Mouse (Mus musculus): ENCODE data around the gene BC051665. TPM values are rescaled to one million over a fixed set of nuclear protein-coding genes. Genes with fewer than 3 reads are reported as not detected.

BC051665 gene
- polyA plus RNA-seq, 1 experiment from 2014 or later: not detected

GRCm38 (mm10) chr13:60738429-60738828, 47.7 kb downstream of the BC051665 start:
- Histone ChIP-seq H3K9me3 (ENCODE audit: control insufficient read depth, low read length) (no peaks in the 10 kb centered on the region), H3K4me3 (ENCODE audit: low read depth, low read length) (no peak overlapping the region), H3K4me1 (ENCODE audit: control insufficient read depth, insufficient read depth, low read length) (peaks cover 2% of the 10 kb centered on the region), H3K27me3 (ENCODE audit: control insufficient read depth, insufficient read depth, low read length) (no peaks in the 10 kb centered on the region), H3K9ac (replicated peaks; ENCODE audit: low read depth, low read length) (no peak overlapping the region), H3K27ac (ENCODE audit: low read depth, low read length) (no peak overlapping the region), H3K36me3 (ENCODE audit: control insufficient read depth, insufficient read depth, low read length) (peaks cover 22% of the 10 kb centered on the region), H3K4me2 (ENCODE audit: low read depth, low read length) (peak overlapping the region; percentile 14; the same call in 1 of the 2 replicates)
- WGBS: 16% methylated on average over 9 of the region's 9 CpGs
- ATAC-seq (ENCODE audit: low read depth): peak; percentile 75

GRCm38 (mm10) chr13:60737632-60738324, 48.4 kb downstream of the BC051665 start:
- peak overlapping the region; percentile 14; the same call in 1 of the 2 replicates for H3K4me2 ChIP-seq (ENCODE audit: low read depth, low read length)
- no peaks in the 10 kb centered on the region for H3K27me3 ChIP-seq (ENCODE audit: control insufficient read depth, insufficient read depth, low read length)
- 22% methylated on average over 9 of the region's 9 CpGs for WGBS

GRCm38 (mm10) chr13:60736421-60737105, 49.6 kb downstream of the BC051665 start:
- no peak overlapping the region for H3K27ac ChIP-seq (ENCODE audit: low read depth, low read length)
- H3K9me3 ChIP-seq (ENCODE audit: control insufficient read depth, low read length): no peaks in the 10 kb centered on the region
- H3K27me3 ChIP-seq (ENCODE audit: control insufficient read depth, insufficient read depth, low read length): no peaks in the 10 kb centered on the region
- no peak for ATAC-seq (ENCODE audit: low read depth)
- 69% methylated on average over 13 of the region's 13 CpGs for WGBS
- peaks cover 15% of the 10 kb centered on the region for H3K36me3 ChIP-seq (ENCODE audit: control insufficient read depth, insufficient read depth, low read length)
- no peak overlapping the region for H3K9ac ChIP-seq (replicated peaks; ENCODE audit: low read depth, low read length)
- H3K4me2 ChIP-seq (ENCODE audit: low read depth, low read length): no peak overlapping the region
- no peaks in the 10 kb centered on the region for H3K4me1 ChIP-seq (ENCODE audit: control insufficient read depth, insufficient read depth, low read length)
- no peak overlapping the region for H3K4me3 ChIP-seq (ENCODE audit: low read depth, low read length)

More at GRCm38 (mm10) chr13:60737632-60738324, 48.4 kb downstream of the BC051665 start:
- Histone ChIP-seq H3K9me3 (ENCODE audit: control insufficient read depth, low read length) (no peaks in the 10 kb centered on the region), H3K4me3 (ENCODE audit: low read depth, low read length) (no peak overlapping the region), H3K4me1 (ENCODE audit: control insufficient read depth, insufficient read depth, low read length) (no peaks in the 10 kb centered on the region), H3K36me3 (ENCODE audit: control insufficient read depth, insufficient read depth, low read length) (peaks cover 22% of the 10 kb centered on the region), H3K9ac (replicated peaks; ENCODE audit: low read depth, low read length) (no peak overlapping the region), H3K27ac (ENCODE audit: low read depth, low read length) (no peak overlapping the region)
- ATAC-seq (ENCODE audit: low read depth): peak; percentile 59

- Histone ChIP-seq H3K27ac (ENCODE audit: low read depth, low read length) (no peak overlapping the region), H3K36me3 (ENCODE audit: control insufficient read depth, insufficient read depth, low read length) (peaks cover 19% of the 10 kb centered on the region), H3K4me2 (ENCODE audit: low read depth, low read length) (no peak overlapping the region), H3K4me3 (ENCODE audit: low read depth, low read length) (no peak overlapping the region), H3K9me3 (ENCODE audit: control insufficient read depth, low read length) (no peaks in the 10 kb centered on the region), H3K9ac (replicated peaks; ENCODE audit: low read depth, low read length) (no peak overlapping the region), H3K27me3 (ENCODE audit: control insufficient read depth, insufficient read depth, low read length) (no peaks in the 10 kb centered on the region), H3K4me1 (ENCODE audit: control insufficient read depth, insufficient read depth, low read length) (no peaks in the 10 kb centered on the region)
- no peak for ATAC-seq (ENCODE audit: low read depth)
- WGBS: 87% methylated on average over 9 of the region's 9 CpGs
Measured at GRCm38 (mm10) chr13:60735306-60735705, 50.9 kb downstream of the BC051665 start.

Other genes with a start within 250 kb of the BC051665 start
- 31.6 and 34.5 TPM in 2 replicates for gene Dapk1, start 184.4 kb downstream of the BC051665 start, polyA plus RNA-seq (2014; fragmentation: Nextera tagmentation; extraction: Ambion mirVana)
- not detected in 2 replicates for gene Ctsll3, start 16.5 kb upstream of the BC051665 start, polyA plus RNA-seq (2014; fragmentation: Nextera tagmentation; extraction: Ambion mirVana)
- gene 4930486L24Rik, start 78.1 kb upstream of the BC051665 start, polyA plus RNA-seq (2014; fragmentation: Nextera tagmentation; extraction: Ambion mirVana): not detected in 2 replicates
- gene Gm49392, start 110.5 kb upstream of the BC051665 start, polyA plus RNA-seq (2014; fragmentation: Nextera tagmentation; extraction: Ambion mirVana): not detected in 2 replicates
- gene Ctla2b, start 111.1 kb upstream of the BC051665 start, polyA plus RNA-seq (2014; fragmentation: Nextera tagmentation; extraction: Ambion mirVana): 0.36 and 1.6 TPM in 2 replicates
- not detected in 2 replicates for gene Tpbpb, start 118.5 kb upstream of the BC051665 start, polyA plus RNA-seq (2014; fragmentation: Nextera tagmentation; extraction: Ambion mirVana)
- gene Gm49393, start 149.2 kb upstream of the BC051665 start, polyA plus RNA-seq (2014; fragmentation: Nextera tagmentation; extraction: Ambion mirVana): not detected in 2 replicates
- 0.31 and 2.1 TPM in 2 replicates for gene Gm49391, start 150.2 kb upstream of the BC051665 start, polyA plus RNA-seq (2014; fragmentation: Nextera tagmentation; extraction: Ambion mirVana)
- 11.6 and 15.6 TPM in 2 replicates for gene Ctla2a, start 150.3 kb upstream of the BC051665 start, polyA plus RNA-seq (2014; fragmentation: Nextera tagmentation; extraction: Ambion mirVana)
- gene Tpbpa, start 155.6 kb upstream of the BC051665 start, polyA plus RNA-seq (2014; fragmentation: Nextera tagmentation; extraction: Ambion mirVana): not detected in 2 replicates
- not detected in 2 replicates for gene Ctsj, start 219.6 kb upstream of the BC051665 start, polyA plus RNA-seq (2014; fragmentation: Nextera tagmentation; extraction: Ambion mirVana)

All from neural tube, embryonic 14.5 days (tissue).